Mouse (Mus musculus) lung, postnatal 14 days (tissue): ENCODE results near the gene Zfp418.
"Not testable (repeated sequence)": the region's sequence is repeated elsewhere in the genome, so short reads cannot be mapped to it uniquely, and the experiment has no call there.

Experiments used
- DNase-seq: peaks from one replicate; pipeline ENCODE4 v3.0.0; 2021

Gene Zfp418

DNA sequence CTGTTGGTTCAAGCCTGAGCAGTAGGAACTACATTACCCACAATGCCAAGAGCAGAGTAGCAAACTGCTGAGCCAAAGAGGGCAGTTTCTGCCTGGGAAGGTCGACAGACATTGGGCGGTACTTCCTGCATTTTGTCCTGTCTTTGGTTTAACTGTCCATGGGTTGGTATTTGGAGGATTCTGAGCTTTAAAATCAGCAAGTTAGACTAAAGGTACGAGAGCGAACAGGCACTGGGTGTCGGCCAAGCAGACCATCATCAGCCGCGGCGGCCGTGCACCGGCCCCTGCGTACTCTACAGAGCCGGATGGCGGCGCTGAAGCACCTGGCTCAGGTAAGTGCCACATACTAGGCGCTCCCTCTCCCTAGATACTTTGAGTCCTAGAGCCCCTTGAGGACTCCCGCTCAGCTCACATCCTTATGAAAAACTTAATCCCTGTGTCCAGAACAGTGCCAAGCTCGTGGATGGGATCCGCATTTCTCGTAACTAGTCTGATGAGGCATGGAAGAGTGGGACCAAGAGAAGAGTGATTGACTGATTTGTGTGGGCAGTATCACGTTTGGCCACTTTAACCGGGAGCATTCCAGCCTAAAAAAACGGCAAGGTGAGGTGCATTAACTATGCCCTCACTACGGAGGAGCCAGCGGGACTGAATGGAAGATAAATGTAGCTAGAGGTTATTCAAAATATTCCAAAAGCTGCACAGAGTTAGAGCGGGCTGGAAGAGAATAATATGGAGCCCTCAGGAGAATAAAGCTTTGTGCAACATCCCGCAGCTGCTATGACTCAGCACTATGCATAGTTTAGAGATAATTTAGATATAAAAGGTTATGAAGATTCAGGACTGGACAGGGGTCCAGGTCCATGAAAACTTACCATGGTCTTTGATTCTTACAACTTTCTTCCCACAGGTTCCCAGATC lies at the start of gene Zfp418:
Zfp418 (plus strand) TSS at position 104 of the 921 bp plus-strand sequence.
- DNase-seq, result peak; percentile 58

DNA sequence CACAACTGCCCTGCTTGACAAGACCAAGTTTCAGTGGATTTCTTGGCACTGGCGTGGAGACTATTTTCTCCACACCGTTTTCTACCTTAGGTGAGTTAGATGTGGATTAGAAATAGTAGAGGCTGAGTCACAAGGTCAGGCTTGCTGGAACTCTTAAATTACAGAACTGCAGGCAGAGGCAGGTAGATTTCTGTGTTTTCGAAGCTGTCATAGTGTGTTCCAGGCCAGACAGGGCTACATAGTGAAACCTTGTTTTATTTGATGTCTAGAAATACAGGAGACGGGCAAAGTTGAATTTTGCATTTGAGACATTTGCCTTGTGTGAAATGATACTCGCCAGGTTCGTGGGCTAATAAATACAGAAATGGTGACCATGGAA lies 49.5 kb upstream of the Zfp418 start:
- DNase-seq, result no peak

DNA sequence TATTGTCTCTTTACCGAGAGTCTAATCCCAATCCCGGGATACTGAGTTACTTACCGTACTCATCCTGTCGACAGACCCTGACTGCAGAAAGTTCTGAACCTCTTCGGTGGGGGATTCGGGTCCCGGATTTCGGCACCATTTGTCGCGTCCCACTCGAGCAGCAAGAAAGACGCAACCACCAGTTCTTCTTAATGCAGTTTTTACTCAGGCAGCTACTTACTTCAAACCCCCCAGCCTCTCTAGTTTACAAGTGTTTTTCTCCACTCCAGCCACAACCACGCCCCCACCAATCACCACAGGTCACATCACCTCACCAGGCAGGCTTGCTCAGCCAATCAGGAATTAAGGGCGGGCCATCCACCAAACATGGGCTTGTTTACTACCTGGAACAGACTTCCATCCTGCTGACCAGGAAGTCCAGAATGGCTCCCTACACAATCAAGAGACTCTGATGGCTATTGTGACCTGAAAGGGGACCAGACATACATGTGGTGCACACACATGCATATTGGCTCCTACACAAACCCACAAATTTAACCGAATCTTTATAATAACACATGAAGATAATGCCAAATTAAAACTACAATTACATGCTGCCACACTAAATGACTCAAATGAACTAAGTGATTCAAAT lies 40.5 kb upstream of the Zfp418 start:
- DNase-seq, result not testable (repeated sequence)

DNA sequence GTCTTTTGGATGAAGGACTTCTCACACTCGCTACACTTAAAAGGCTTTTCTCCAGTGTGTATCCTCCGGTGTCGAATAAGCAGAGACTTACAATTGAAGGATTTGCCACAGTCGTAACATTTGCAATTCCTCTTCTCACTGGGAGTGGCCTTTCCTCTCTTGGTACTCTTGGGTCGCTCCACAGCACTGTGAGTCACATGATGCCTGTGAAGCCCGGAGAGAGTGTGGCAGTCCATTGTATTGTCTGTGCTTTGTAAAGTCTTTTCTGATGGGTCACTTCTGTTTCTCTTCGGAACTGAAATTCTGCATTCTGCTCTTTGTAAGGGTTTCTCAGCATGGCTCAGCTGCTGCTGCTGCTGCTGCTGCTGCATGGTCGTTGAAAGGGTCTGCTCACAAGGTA lies 38.4 kb upstream of the Zfp418 start:
- no peak for DNase-seq

DNA sequence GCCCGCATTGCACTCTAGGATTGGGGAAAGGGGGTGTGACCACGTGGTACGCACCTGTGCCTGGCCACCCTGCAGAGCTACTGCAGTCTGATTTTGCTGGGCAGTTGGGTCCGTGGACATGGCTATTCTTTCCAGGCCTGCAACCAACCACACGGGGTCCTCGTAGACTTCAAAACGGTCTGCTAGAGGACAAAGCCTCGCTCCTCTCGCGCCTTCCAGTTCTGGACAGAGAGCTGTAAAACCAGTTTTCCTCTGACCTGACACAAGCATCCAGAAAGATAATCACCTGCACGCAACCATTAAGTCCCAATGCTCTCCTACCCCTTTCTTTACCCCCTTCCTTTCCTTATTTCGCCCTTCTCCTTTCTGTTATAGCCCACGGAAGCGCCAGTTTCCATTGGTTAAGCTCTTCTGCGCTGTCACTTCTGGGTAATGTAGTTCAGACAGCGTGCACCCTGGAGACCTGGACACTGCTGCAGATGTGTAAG lies 34.7 kb upstream of the Zfp418 start, which contains the start of gene Zfp773:
Zfp773 (minus strand) TSS at position 377 of the 488 bp plus-strand sequence.
- peak; percentile 44 for DNase-seq

DNA sequence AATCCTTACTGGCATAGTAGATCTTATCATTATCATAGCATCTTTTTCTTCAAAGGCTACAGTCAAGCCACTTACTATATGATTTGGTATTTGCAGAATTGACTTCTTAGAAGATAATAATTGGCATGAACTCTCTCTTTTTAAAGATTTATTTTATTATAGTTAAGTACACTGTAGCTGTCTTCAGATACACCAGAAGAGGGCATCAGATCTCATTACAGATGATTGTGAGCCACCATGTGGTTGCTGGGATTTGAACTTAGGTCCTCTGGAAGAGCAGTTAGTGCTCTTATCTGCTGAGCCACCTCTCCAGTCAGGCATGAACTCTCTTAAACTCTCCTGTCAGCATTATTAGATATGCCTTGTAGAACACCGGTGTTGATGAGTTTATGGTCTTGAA lies 26.9 kb upstream of the Zfp418 start:
- no peak for DNase-seq

DNA sequence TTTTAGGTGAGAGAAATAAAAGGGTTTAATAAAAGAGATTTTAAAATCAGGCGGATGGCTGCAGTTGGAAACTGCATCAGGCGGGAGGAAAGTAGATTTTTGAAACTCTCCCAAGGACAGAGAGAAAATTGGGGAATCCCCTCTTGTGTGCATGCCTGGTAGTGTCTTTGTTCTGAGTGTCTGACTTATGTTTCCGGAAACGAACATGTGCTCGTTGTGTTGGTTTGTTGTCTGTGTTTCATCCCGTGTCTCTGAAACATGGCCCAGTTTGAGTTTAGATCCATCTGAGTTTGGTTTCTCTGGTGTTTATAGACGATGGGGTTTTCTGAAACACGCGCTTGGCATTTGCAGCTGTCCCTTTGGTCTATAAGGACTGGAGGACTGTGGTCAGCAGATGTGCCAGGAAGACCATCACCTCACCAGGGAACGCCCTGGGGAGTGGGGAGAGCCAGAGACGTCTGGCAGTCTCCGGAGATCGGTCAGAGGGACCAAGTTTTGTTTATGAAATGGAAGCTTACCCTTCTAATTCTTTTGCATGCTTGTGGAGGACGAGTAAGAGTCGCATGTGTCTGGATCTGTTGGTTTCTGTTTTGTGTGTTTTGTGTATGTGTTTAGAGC lies 25.0 kb upstream of the Zfp418 start:
- no peak for DNase-seq

DNA sequence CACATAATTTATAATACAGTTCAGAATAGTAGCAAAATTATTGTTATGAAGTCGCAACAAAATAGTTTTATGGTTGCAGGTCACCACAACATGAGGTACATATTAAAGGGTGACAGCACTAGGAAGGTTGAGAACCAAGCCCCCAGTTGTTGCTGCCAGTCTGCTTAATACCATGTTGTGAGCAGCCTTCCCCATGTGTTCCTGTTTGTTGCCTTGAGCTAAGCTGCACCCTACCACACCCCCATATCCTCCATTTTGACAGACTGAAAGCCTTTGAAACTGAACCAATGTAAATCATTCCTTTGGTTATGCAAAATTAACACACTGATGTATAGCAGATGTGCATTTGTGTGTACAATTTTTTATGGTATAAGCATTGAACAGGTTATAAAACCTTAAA lies 14.8 kb downstream of the Zfp418 start:
- DNase-seq, result no peak

DNA sequence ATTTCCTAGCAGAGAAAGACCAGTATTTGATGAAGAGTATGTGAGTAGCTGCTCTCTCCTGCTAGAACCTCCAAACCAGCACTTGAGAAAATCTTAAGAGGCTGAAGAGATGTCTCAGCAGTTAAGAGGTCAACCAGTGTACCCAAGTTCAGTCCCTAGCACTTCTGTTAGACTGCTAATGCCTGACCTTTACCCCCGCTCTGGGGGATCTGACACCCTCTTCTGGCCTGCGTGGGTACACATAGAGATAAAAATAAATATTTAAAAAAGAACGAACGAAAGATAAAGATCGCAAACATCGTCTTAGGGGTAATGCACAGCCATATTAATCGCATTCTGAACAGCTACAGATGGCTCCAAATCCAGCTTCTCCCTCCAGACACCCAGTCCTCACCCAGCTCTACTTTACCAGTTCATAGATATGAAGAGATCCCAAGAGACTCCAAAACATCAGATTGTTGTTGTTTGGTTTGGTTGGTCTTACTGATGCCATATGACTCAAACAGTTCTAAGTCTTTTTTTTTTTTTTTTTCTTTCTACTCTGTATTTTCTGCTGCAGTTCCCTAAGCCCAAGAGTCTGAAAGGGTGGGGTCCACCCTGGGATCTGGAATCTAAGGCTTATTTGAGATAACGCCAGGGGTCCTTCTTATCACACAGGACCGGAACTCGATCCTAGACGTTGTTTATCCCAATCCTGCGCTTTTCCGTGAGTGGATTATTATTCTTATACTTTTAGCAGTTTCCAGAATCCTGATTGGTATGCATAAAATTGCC lies 16.5 kb downstream of the Zfp418 start:
- no peak for DNase-seq

DNA sequence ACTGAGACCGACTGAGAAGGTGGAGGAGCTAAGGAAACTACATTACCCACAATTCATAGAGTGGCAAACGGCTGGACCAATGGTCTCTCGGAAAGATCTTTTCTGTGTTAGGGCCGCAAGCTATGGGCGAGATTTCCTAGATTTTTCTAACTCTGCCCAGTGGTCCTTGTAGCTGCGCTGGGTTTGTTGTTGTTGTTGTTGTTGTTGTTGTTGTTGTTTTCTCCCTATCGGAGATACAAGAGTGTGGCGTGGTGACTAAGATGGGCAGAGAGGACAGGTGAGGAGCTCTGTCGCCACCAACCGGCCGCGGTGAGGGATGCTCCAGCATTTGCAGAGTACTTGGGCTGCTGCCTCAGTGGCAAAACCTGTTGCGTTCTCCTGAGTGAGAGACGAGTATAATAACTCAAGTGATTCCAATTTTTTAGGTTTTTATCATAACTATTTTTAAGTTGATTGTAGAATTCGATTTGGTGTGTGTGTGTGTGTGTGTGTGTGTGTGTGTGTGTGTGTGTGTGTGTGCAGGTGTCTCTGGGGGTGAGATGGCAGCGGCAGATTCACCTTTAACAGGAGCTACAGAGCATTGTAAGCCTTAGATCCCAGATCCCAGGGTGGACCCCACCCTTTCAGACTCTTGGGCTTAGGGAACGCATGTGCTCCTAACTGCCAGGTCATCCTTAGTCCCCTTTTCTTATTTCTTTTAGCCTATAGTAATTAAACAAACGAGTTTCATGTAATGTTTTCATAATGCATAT lies 17.2 kb downstream of the Zfp418 start:
- peak; percentile 70 for DNase-seq

DNA sequence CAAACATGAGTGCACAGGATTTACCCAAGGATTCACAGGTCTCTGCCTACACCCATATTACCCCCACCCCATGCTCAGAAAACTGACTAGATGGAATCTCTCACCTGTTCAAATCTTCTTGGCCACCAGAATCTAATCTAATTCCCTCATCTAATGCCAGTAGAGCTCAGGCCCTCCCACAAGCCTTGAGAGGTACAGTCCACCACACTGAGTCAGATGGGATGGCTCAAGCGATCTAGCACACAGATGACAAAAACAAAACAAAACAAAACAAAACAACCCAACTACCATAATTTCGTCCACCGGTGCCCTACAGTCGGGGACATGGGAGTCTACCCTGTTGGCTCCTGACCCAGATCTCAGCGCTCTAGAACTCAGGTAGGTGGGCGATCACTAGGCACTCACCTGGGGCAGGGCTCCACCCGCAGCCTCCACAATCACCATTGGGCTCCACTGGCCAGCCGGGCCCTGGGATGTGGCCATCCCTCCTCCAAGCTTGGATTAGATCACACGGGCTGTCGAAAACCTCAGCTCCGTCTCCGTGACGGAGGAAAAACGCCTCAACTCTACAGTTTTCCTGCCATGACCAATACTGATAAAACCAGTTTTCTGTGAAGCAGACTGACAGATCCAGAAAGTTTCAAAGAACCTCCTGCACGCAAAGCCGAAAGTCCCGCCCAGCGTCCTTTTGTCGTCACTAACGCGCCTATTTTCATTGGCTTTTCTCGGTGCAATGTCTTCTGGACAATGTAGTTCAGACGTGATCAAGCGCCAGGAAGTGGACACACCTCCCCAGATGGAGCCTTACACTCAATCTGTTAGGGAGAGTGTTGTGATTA lies 38.4 kb downstream of the Zfp418 start, which contains the start of gene Zfp772:
Zfp772 (minus strand) TSS at position 686 of the 839 bp plus-strand sequence.
- peak; percentile 45 for DNase-seq
